Mouse (Mus musculus): ENCODE data around the gene Vmn1r112. TPM values are rescaled to one million over a fixed set of nuclear protein-coding genes. Genes with fewer than 3 reads are reported as not detected.
"Not testable (repeated sequence)": the region's sequence is repeated elsewhere in the genome, so short reads cannot be mapped to it uniquely, and the experiment has no call there.

Vmn1r112 gene
- not detected for total RNA-seq (2021)
- long read RNA-seq, experiment 1, result 0 reads
- long read RNA-seq, experiment 2, result 0 reads

DNA sequence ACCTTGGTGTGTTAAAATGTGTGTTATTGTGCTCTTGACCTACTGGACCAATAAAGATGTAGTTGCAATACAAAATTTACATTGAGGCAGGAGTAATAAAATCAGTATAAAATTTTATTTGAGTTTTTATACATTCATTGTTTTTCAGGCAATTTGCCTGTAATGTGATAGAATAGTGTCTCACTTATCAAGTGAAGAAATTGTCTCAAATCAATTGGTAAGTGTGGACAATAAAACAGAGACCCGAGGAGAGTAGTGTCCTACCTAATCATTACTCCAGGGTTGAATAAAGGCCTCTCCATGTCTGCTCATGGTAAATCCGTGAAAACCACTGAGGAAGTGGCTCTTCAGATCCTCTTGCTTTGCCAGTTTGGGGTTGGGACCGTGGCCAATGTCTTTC is at the start of gene Vmn1r112:
TSS of gene Vmn1r112 (plus strand) at position 301 of the 400 bp plus-strand sequence.
- DNase-seq, result not testable (repeated sequence)

- DNase-seq, result not testable (repeated sequence)
Observed at GRCm38 (mm10) chr7:20730524-20730923, 40.5 kb upstream of the Vmn1r112 start, which contains the start of gene Gm10668. Gene Gm10668, minus strand, starts transcription at chr7:20730624.

DNA sequence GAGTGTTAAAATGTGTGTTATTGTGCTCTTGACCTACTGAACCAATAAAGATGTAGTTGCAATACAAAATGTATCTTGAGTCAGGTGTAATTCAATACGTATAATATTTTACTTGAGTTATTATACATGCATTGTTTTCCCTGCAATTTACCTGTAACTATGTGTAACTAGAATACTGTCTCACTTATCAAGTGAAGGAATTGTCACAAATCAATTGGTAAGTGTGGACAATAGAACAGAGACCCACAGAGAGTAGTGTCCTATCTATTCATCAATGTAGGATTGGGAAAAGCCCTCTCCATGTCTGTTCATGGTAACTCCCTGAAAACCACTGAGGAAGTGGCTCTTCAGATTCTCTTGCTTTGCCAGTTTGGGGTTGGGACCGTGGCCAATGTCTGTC is 16.0 kb downstream of the Vmn1r112 start, which contains the start of gene Vmn1r113:
TSS of gene Vmn1r113 (plus strand) at position 301 of the 400 bp plus-strand sequence.
- DNase-seq, result not testable (repeated sequence)

DNA sequence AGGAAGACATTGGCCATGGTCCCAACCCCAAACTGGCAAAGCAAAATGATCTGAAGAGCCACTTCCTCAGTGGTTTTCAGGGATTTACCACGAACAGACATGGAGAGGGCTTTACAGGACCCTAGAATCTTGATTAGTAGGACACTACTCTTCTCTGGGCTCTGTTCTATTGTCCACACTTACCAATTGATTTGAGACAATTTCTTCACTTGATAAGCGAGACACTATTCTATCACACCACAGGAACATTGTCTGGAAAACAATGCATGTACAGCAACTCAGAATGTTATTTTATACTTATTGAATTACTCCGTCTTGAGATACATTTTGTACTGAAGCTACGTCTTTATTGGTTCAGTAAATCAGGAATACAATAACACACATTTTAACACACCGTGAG is 41.1 kb downstream of the Vmn1r112 start, which contains the start of gene Vmn1r114:
TSS of gene Vmn1r114 (minus strand) at position 101 of the 400 bp plus-strand sequence.
- DNase-seq, result not testable (repeated sequence)

Other genes starting within 250 kb of the Vmn1r112 start
- not detected for gene Vmn1r104, start 237.3 kb upstream of the Vmn1r112 start, total RNA-seq (2021)
- not detected for gene Gm5726, start 225.4 kb upstream of the Vmn1r112 start, total RNA-seq (2021)
- not detected for gene Gm4141, start 194.9 kb upstream of the Vmn1r112 start, total RNA-seq (2021)
- not detected for gene Gm4513, start 172.2 kb upstream of the Vmn1r112 start, total RNA-seq (2021)
- gene Vmn1r107, start 102.3 kb upstream of the Vmn1r112 start, total RNA-seq (2021), result not detected
- not detected for gene Vmn1r111, start 68.0 kb upstream of the Vmn1r112 start, total RNA-seq (2021)
- gene Gm10668, start 40.6 kb upstream of the Vmn1r112 start, total RNA-seq (2021), result not detected
- gene Vmn1r113, start 16.1 kb downstream of the Vmn1r112 start, total RNA-seq (2021), result not detected
- gene Vmn1r114, start 41.0 kb downstream of the Vmn1r112 start, total RNA-seq (2021), result not detected
- not detected for gene Vmn1r115, start 73.8 kb downstream of the Vmn1r112 start, total RNA-seq (2021)
- not detected for gene Vmn1r116, start 101.1 kb downstream of the Vmn1r112 start, total RNA-seq (2021)
- not detected for gene Vmn1r117, start 112.9 kb downstream of the Vmn1r112 start, total RNA-seq (2021)
- not detected for gene Vmn1r118, start 141.2 kb downstream of the Vmn1r112 start, total RNA-seq (2021)
- not detected for gene Vmn1r119, start 241.3 kb downstream of the Vmn1r112 start, total RNA-seq (2021)